Mouse (Mus musculus) MEL (cell line): Measurements from ENCODE around the gene Plxdc1. TPM values are rescaled to one million over a fixed set of nuclear protein-coding genes. Genes with fewer than 3 reads are reported as not detected.

Source experiments
- DNase-seq: peaks from one replicate; pipeline ENCODE4 v3.0.0; 2011; ENCODE audit warnings: low read depth, low spot score
- H3K27ac ChIP-seq: 2 replicates; pipeline ENCODE4 v1.5.1; 2012; ENCODE audit warnings: low read depth, mild to moderate bottlenecking, control low read depth, low read length, moderate library complexity; ENCODE audit not compliant: control insufficient read depth
- H3K27me3 ChIP-seq, 2 experiments: fragments of 150-350 bp in 1 of 2; sonication (generic) in 1 of 2; 2 replicates each; pipeline ENCODE4 v1.6.1; 2012; ENCODE audit warnings: low read length in 2 of 2, mild to moderate bottlenecking in 2 of 2, improper control_type of control experiment in 1 of 2, moderate library complexity in 1 of 2; ENCODE audit not compliant: insufficient read depth in 2 of 2, control insufficient read depth in 1 of 2
- H3K36me3 ChIP-seq, 2 experiments: 2 replicates each; pipeline ENCODE4 v1.6.1; 2012 to 2014; ENCODE audit warnings: low read length in 2 of 2, improper control_type of control experiment in 1 of 2, inconsistent platforms in 1 of 2, mild to moderate bottlenecking in 1 of 2; ENCODE audit not compliant: insufficient read depth in 2 of 2, control insufficient read depth in 1 of 2
- H3K4me1 ChIP-seq, 2 experiments: fragments of 150-350 bp in 1 of 2; sonication (generic) in 1 of 2; 2 replicates each; pipeline ENCODE4 v1.6.1; 2012; ENCODE audit warnings: low read length in 2 of 2, improper control_type of control experiment in 1 of 2, mild to moderate bottlenecking in 1 of 2; ENCODE audit not compliant: insufficient read depth in 2 of 2, control insufficient read depth in 1 of 2
- H3K4me3 ChIP-seq, 2 experiments: fragments of 150-350 bp in 1 of 2; sonication (generic) in 1 of 2; 2 replicates each; pipeline ENCODE4 v1.5.1; 2012; ENCODE audit warnings: low read depth in 2 of 2, low read length in 2 of 2, mild to moderate bottlenecking in 2 of 2, moderate library complexity in 2 of 2, control low read depth in 1 of 2, improper control_type of control experiment in 1 of 2; ENCODE audit not compliant: control insufficient read depth in 1 of 2, insufficient read depth in 1 of 2
- H3K79me2 ChIP-seq: 2 replicates; pipeline ENCODE4 v1.6.1; 2012; ENCODE audit warnings: mild to moderate bottlenecking, low read length, moderate library complexity; ENCODE audit not compliant: control insufficient read depth, poor library complexity, insufficient read depth
- H3K9ac ChIP-seq: 2 replicates; pipeline ENCODE4 v1.6.1; 2012; ENCODE audit warnings: low read depth, mild to moderate bottlenecking, control low read depth, low read length, moderate library complexity; ENCODE audit not compliant: control insufficient read depth, poor library complexity, severe bottlenecking
- H3K9me3 ChIP-seq: fragments of 150-350 bp; sonication (generic); replicated peaks from 2 replicates; pipeline ENCODE4 v1.6.1; 2012; ENCODE audit warnings: mild to moderate bottlenecking, low read length, improper control_type of control experiment, moderate library complexity; ENCODE audit not compliant: insufficient read depth
- BHLHE40 ChIP-seq: IDR thresholded peaks from 2 replicates; pipeline ENCODE4 v1.6.1; 2012; ENCODE audit warnings: low read depth, mild to moderate bottlenecking, inconsistent platforms, low read length, improper control_type of control experiment, borderline replicate concordance
- CHD1 ChIP-seq: IDR thresholded peaks from 2 replicates; pipeline ENCODE4 v1.6.1; 2012; ENCODE audit warnings: low read depth, mild to moderate bottlenecking, inconsistent platforms, low read length, improper control_type of control experiment
- CTCF ChIP-seq, 3 experiments: IDR thresholded peaks in 2 of 3; conservative IDR thresholded peaks in 1 of 3; 2 replicates each; pipeline ENCODE4 v1.5.1; 2011 to 2012; ENCODE audit warnings: low read length in 3 of 3, low read depth in 2 of 3, mild to moderate bottlenecking in 2 of 3, improper control_type of control experiment in 1 of 3, inconsistent platforms in 1 of 3, mixed read lengths in 1 of 3, moderate library complexity in 1 of 3; ENCODE audit not compliant: control insufficient read depth in 1 of 3, insufficient read depth in 1 of 3, poor library complexity in 1 of 3, severe bottlenecking in 1 of 3
- E2F4 ChIP-seq: IDR thresholded peaks from 2 replicates; pipeline ENCODE4 v1.6.1; 2011; ENCODE audit warnings: low read depth, low read length, improper control_type of control experiment, borderline replicate concordance
- ELF1 ChIP-seq: IDR thresholded peaks from 2 replicates; pipeline ENCODE4 v1.6.1; 2014; ENCODE audit warnings: low read depth, mild to moderate bottlenecking, inconsistent platforms, low read length, improper control_type of control experiment, moderate library complexity
- EP300 ChIP-seq, 2 experiments: IDR thresholded peaks; 2 replicates each; pipeline ENCODE4 v1.6.1; 2011; ENCODE audit warnings: improper control_type of control experiment in 2 of 2, low read length in 2 of 2, low read depth in 1 of 2, mild to moderate bottlenecking in 1 of 2
- ETS1 ChIP-seq: IDR thresholded peaks from 2 replicates; pipeline ENCODE4 v1.6.1; 2012; ENCODE audit warnings: low read depth, mild to moderate bottlenecking, inconsistent platforms, low read length, improper control_type of control experiment, moderate library complexity
- GABPA ChIP-seq: IDR thresholded peaks from 2 replicates; pipeline ENCODE4 v1.6.1; 2012; ENCODE audit warnings: low read depth, mild to moderate bottlenecking, inconsistent platforms, low read length, improper control_type of control experiment, moderate library complexity
- GATA1 ChIP-seq: IDR thresholded peaks from 2 replicates; pipeline ENCODE4 v1.6.1; 2011; ENCODE audit warnings: low read depth, low read length, improper control_type of control experiment
- HCFC1 ChIP-seq: IDR thresholded peaks from 2 replicates; pipeline ENCODE4 v1.6.1; 2012; ENCODE audit warnings: low read depth, mild to moderate bottlenecking, inconsistent platforms, low read length, improper control_type of control experiment, moderate library complexity
- JUND ChIP-seq: IDR thresholded peaks from 2 replicates; pipeline ENCODE4 v1.6.1; 2011; ENCODE audit warnings: low read depth, mild to moderate bottlenecking, improper control_type of control experiment, low read length
- KAT2A ChIP-seq: conservative IDR thresholded peaks from 2 replicates; pipeline ENCODE4 v1.6.1; 2012; ENCODE audit warnings: low read depth, low read length, improper control_type of control experiment, inconsistent platforms
- MAX ChIP-seq: IDR thresholded peaks from 2 replicates; pipeline ENCODE4 v1.6.1; 2011; ENCODE audit warnings: low read length, improper control_type of control experiment
- MAZ ChIP-seq: IDR thresholded peaks from 2 replicates; pipeline ENCODE4 v1.6.1; 2012; ENCODE audit warnings: low read depth, mild to moderate bottlenecking, inconsistent platforms, low read length, improper control_type of control experiment
- MYB ChIP-seq: IDR thresholded peaks from 2 replicates; pipeline ENCODE4 v1.6.1; 2011; ENCODE audit warnings: mild to moderate bottlenecking, low read depth, low read length, improper control_type of control experiment
- MYC ChIP-seq: IDR thresholded peaks from 2 replicates; pipeline ENCODE4 v1.6.1; 2011; ENCODE audit warnings: low read depth, mild to moderate bottlenecking, low read length, improper control_type of control experiment, moderate library complexity
- NELFE ChIP-seq: IDR thresholded peaks from 2 replicates; pipeline ENCODE4 v1.6.1; 2011; ENCODE audit warnings: low read depth, low read length, improper control_type of control experiment
- NRF1 ChIP-seq: IDR thresholded peaks from 2 replicates; pipeline ENCODE4 v1.6.1; 2014; ENCODE audit warnings: low read depth, mild to moderate bottlenecking, inconsistent platforms, low read length, improper control_type of control experiment, moderate library complexity; ENCODE audit not compliant: poor library complexity, insufficient read depth, severe bottlenecking
- POLR2A ChIP-seq, 2 experiments: IDR thresholded peaks; 2 replicates each; pipeline ENCODE4 v1.6.1; 2011 to 2012; ENCODE audit warnings: low read length in 2 of 2, mild to moderate bottlenecking in 2 of 2, control low read depth in 1 of 2, improper control_type of control experiment in 1 of 2, low read depth in 1 of 2, moderate library complexity in 1 of 2; ENCODE audit not compliant: control insufficient read depth in 1 of 2, insufficient read depth in 1 of 2, poor library complexity in 1 of 2
- POLR2AphosphoS2 ChIP-seq: IDR thresholded peaks from 2 replicates; pipeline ENCODE4 v1.6.1; 2011; ENCODE audit warnings: low read length, improper control_type of control experiment
- RCOR1 ChIP-seq: IDR thresholded peaks from 2 replicates; pipeline ENCODE4 v1.6.1; 2012; ENCODE audit warnings: low read depth, mild to moderate bottlenecking, inconsistent platforms, low read length, improper control_type of control experiment
- SIN3A ChIP-seq: IDR thresholded peaks from 2 replicates; pipeline ENCODE4 v1.6.1; 2012; ENCODE audit warnings: low read length, improper control_type of control experiment, inconsistent platforms
- TAL1 ChIP-seq: IDR thresholded peaks from 2 replicates; pipeline ENCODE4 v1.6.1; 2012; ENCODE audit warnings: mild to moderate bottlenecking, inconsistent platforms, low read length, moderate library complexity, mixed read lengths
- TBP ChIP-seq: IDR thresholded peaks from 2 replicates; pipeline ENCODE4 v1.8.0; 2011; ENCODE audit warnings: low read depth, low read length, improper control_type of control experiment
- TCF12 ChIP-seq: IDR thresholded peaks from 2 replicates; pipeline ENCODE4 v1.6.1; 2014; ENCODE audit warnings: low read depth, mild to moderate bottlenecking, inconsistent platforms, low read length, improper control_type of control experiment, moderate library complexity
- UBTF ChIP-seq: IDR thresholded peaks from 2 replicates; pipeline ENCODE4 v1.6.1; 2012; ENCODE audit warnings: low read depth, mild to moderate bottlenecking, inconsistent platforms, low read length, improper control_type of control experiment, moderate library complexity, borderline replicate concordance; ENCODE audit not compliant: insufficient read depth
- USF2 ChIP-seq, 2 experiments: IDR thresholded peaks; 2 replicates each; pipeline ENCODE4 v1.6.1; 2011 to 2012; ENCODE audit warnings: improper control_type of control experiment in 2 of 2, low read length in 2 of 2, borderline replicate concordance in 1 of 2, inconsistent platforms in 1 of 2, low read depth in 1 of 2, mild to moderate bottlenecking in 1 of 2; ENCODE audit not compliant: insufficient read depth in 1 of 2
- ZC3H11A ChIP-seq: IDR thresholded peaks from 2 replicates; pipeline ENCODE4 v1.6.1; 2012; ENCODE audit warnings: low read depth, mild to moderate bottlenecking, inconsistent platforms, low read length, improper control_type of control experiment
- ZMIZ1 ChIP-seq: IDR thresholded peaks from 2 replicates; pipeline ENCODE4 v1.6.1; 2012; ENCODE audit warnings: low read depth, mild to moderate bottlenecking, inconsistent platforms, low read length, improper control_type of control experiment, moderate library complexity
- ZNF384 ChIP-seq: IDR thresholded peaks from 2 replicates; pipeline ENCODE4 v1.6.1; 2012; ENCODE audit warnings: low read depth, mild to moderate bottlenecking, inconsistent platforms, low read length, improper control_type of control experiment
- polyA plus RNA-seq, 2 experiments: library from polyadenylated mRNA; stranded (reverse) in 1 of 2; unstranded in 1 of 2; fragments of >175 nt in 1 of 2; fragments of >200 nt in 1 of 2; gene quantifications; 2 replicates each; pipeline versions ENCODE4 v1.2.1 to v1.2.4; 2012; ENCODE audit warnings: low replicate concordance in 2 of 2, low read depth in 1 of 2; ENCODE audit not compliant: insufficient read length in 2 of 2, insufficient read depth in 1 of 2, missing spikeins in 1 of 2
- total RNA-seq: library from RNA; depleted of rRNA; stranded (reverse); fragments of 300-350 nt; gene quantifications from 2 replicates; pipeline ENCODE4 v1.2.3, GENCODE M21; 2012

Plxdc1 gene
- total and polyA plus RNA-seq, 3 experiments = 13.1 to 24.5 TPM; not detected in 1

DNA sequence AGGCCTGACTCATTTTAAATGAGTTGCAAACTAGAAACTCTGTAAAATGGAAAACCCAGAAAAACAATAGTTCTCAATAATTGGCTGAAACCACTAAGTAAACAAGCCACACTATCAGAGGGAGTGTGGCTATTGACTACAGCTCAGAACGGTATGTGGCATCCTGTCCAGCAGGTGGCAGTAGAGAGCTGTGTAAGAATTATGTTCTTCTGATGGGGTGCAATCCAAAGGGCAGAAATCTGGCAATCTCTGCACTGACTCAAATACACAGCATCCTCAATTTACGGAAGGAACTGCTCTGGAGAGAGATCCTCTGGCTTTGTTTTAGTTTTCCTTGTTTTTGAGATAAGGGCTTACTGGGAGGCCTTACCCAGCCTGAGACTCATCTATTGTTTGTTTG lies 86.4 kb downstream of the Plxdc1 start (continued):
- TF ChIP-seq NELFE (no peak), RCOR1 (peak; percentile 99)

DNA sequence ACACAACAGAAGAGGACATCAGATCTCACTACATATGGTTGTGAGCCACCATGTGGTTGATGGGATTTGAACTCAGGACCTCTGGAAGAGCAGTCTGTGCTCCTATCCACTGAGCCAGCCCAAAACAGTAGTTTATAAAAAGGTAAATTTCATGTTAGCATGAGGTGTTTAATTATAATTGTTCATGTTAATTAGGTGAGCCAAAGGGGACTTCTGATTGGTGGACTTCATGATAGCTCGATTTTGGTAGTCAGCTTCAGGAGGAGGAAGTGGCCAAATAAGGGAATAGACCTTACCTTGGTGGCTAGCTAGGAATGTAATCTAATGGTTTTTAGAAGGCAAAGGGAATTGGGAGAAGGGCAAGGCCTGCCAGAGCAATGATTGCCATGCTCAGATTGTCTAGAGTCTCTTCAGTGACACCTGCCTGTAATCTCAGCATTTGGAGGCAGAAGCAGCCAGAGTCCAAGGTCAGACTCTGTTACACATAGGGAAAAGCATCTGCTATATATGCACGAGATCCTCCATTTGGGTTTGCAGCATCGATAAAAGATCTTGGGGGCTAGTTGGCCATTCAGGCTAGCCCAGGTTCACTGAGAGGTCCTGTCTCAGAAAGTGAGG lies 88.6 kb downstream of the Plxdc1 start:
- TF ChIP-seq GABPA = no peak
- TF ChIP-seq TBP = peak; percentile 95

DNA sequence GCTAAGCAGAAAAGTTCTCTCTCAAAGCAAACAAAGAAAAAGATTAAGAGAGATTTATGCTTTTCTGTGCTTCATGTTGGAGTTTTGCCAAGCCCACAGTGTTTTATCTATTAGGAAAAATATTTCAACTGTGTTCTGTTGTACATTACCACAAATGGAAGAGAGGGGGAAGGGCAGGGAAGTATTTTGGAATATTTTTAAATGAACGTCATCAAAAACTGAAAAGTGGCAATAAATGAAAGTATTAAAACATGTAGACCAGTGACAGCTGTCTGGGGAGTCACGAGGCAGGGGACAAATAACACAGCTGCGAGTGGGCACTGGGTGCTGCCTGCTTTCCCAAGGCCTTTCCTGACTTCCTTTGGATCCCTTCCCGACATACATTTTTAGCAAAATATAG lies 89.6 kb downstream of the Plxdc1 start:
- Histone ChIP-seq H3K4me1 (peaks cover 2 to 7% of the 10 kb centered on the region in 2 experiments), H3K27me3 (no peaks in the 10 kb centered on the region; a peak in 2 of 4 replicates), H3K9me3 (no peaks in the 10 kb centered on the region), H3K9ac (no peak overlapping the region), H3K36me3 (peaks cover 0 to 4% of the 10 kb centered on the region in 2 experiments; a peak in 2 of 4 replicates), H3K27ac (no peak overlapping the region), H3K79me2 (no peaks in the 10 kb centered on the region), H3K4me3 (no peak overlapping the region)
- peak; percentile 64 for DNase-seq
- TF ChIP-seq ZNF384 = no peak
- TF ChIP-seq HCFC1 = no peak
- TF ChIP-seq GATA1 = peak; percentile 51
- no peak for TF ChIP-seq ZC3H11A
- TF ChIP-seq CTCF (IDR thresholded peaks at IDR 0.05 in 2 of 3, conservative IDR thresholded peaks at IDR 0.05 in 1 of 3; ENCODE audit: control insufficient read depth in 1 of 3, insufficient read depth in 1 of 3, low read depth in 2 of 3, low read length in 3 of 3, poor library complexity in 1 of 3, severe bottlenecking in 1 of 3) = no peak
- no peak for TF ChIP-seq MAZ
- TF ChIP-seq UBTF = no peak
- peak; percentile 45; the same call in 1 of the 2 replicates for TF ChIP-seq TCF12
- TF ChIP-seq POLR2AphosphoS2 = no peak
- TF ChIP-seq USF2 (IDR thresholded peaks at IDR 0.05; ENCODE audit: borderline replicate concordance in 1 of 2, insufficient read depth in 1 of 2, low read depth in 1 of 2, low read length in 2 of 2) = no peak
- TF ChIP-seq SIN3A = no peak; the same call in 1 of the 2 replicates
- no peak for TF ChIP-seq JUND
- TF ChIP-seq ZMIZ1 = no peak
- TF ChIP-seq ELF1 = no peak
- TF ChIP-seq EP300 (IDR thresholded peaks at IDR 0.05; ENCODE audit: low read depth in 1 of 2, low read length in 2 of 2) = peak; percentile 70 to 75
- no peak for TF ChIP-seq MYC
- no peak for TF ChIP-seq NRF1
- no peak for TF ChIP-seq E2F4
- TF ChIP-seq CHD1 = no peak
- no peak for TF ChIP-seq KAT2A
- no peak for TF ChIP-seq GABPA
- no peak for TF ChIP-seq TAL1
- TF ChIP-seq ETS1 = no peak
- no peak for TF ChIP-seq POLR2A (IDR thresholded peaks at IDR 0.05; ENCODE audit: control insufficient read depth in 1 of 2, insufficient read depth in 1 of 2, low read depth in 1 of 2, low read length in 2 of 2, poor library complexity in 1 of 2)
- no peak for TF ChIP-seq MAX
- TF ChIP-seq BHLHE40 = peak; percentile 53; the same call in 1 of the 2 replicates
- no peak for TF ChIP-seq MYB

More for the DNA sequence above, 88.6 kb downstream of the Plxdc1 start:
- Histone ChIP-seq H3K36me3 (peaks cover 0 to 4% of the 10 kb centered on the region in 2 experiments; a peak in 2 of 4 replicates), H3K27ac (no peak overlapping the region), H3K4me1 (peaks cover 2 to 7% of the 10 kb centered on the region in 2 experiments), H3K9me3 (no peaks in the 10 kb centered on the region), H3K4me3 (no peak overlapping the region), H3K9ac (no peak overlapping the region), H3K27me3 (no peaks in the 10 kb centered on the region; a peak in 1 of 4 replicates), H3K79me2 (no peaks in the 10 kb centered on the region)
- DNase-seq = peak; percentile 56
